Mouse (Mus musculus): Measurements from ENCODE around the gene Nfkbie. TPM values are rescaled to one million over a fixed set of nuclear protein-coding genes. Genes with fewer than 3 reads are reported as not detected.

Nfkbie gene
- 129 TPM for polyA plus RNA-seq (2017; shearing (Covaris generic))

DNA sequence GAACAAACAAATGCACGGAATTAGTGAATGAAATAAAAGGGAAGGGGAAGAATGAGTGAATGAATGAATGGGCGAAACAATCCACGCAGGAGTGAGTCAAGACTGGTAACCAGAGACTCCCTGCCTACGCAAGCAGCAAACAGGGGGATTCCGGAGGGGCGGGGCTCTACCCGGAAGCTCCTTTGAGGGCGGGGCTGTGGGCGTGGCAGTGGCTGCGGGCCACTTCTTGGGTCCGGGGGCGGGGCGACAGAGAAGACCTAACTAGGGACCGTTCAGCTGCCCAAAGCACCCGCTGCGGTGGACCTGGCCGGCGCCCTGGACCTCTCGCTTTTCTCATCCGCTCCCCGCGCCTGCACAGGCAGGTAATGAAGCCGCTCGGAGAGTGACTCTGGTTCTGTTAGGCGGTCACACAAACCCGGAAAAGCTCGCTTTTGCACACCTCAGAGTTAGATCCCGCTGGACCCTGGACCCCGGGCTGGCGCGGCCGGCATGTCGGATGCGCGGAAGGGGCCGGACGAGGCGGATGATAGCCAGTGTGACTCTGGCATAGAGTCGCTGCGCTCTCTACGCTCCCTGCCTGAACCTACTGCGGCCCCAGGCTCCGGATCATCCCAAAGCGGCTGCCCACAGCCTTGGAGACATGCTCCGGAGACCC, at the start of gene Nfkbie:
Nfkbie (plus strand) TSS at position 252 of the 655 bp plus-strand sequence.

DNA sequence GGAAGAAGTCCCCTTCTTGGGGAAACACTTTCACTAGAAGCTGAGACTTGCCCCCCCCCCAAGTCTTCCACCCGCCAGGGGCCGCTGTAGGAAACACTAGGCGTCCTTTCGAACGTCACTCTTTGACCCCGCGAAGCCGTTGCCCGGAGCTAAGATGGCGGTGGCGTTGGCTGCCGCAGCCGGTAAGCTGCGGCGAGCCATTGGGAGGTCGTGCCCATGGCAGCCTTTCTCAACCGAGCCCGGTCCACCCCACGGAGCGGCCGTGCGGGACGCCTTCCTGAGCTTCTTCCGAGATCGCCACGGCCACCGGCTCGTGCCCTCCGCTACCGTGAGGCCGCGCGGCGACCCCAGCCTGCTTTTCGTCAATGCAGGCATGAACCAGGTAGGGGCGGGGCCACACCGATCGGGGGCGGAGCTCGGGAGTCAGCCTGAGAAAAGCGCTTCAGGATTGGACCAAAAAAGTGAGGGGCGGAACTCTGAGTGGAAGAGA, 48.8 kb upstream of the Nfkbie start, which contains the start of gene Aars2:
Aars2 (plus strand) TSS at position 142 of the 490 bp plus-strand sequence.

DNA sequence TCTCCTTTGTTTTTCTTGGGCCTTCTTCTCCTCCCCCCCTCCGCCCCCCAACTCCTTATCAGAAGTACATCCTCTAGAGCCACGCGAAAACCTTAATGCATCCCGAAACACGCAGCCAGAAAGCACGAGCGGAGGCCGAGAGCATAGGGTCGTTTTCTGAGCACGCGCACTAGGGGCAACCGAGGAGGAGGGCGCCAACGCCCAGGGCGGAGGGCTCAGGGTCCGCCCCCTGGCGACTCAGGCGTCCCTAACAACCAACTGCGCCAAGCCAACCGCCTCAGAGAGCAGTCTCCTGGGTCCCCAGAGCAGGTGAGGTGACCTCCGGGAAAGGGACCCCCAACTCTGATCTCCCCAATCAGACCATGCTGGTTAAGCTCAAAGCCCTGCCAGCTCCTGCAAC, 32.2 kb upstream of the Nfkbie start, which contains the start of gene Tcte1:
Tcte1 (plus strand) TSS at position 172 of the 400 bp plus-strand sequence.

DNA sequence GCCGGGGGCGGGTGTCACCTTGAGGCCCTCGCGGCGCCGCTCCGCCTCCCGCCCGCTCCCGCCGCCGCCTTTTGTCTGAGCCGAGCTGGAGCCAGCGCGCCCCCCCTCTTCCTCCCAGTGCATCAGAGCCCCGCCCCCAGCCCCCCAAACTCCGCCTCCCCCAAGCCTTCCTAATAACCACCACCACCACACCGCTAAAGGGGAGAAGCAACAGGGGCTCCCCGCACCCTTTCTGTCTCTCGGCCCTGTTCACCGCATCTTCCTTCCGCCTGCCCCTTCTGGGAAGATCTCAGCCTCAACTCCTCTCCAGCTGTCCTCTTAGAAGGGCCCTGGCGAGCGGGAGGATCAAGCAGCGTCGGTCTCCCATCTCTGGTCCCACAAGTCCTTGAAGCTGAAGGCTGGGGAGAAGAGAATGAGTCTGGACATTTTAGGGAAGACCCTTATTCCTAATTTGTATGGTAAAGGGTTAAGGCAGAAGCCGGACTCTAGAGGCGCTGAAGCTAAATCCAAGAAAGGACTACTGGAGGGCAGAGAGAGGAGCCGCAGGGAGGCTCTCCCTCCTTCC, 5.8 kb upstream of the Nfkbie start, which contains the start of gene Tmem151b:
Tmem151b (minus strand) TSS at position 61 of the 565 bp plus-strand sequence.

GRCm38 (mm10) chr17:45563655-45564530, 8.4 kb downstream of the Nfkbie start, which contains the start of gene Slc35b2:
Gene Slc35b2, plus strand, starts transcription at chr17:45563874.

GRCm38 (mm10) chr17:45573087-45573779, 17.7 kb downstream of the Nfkbie start, which contains the start of gene Hsp90ab1:
Gene Hsp90ab1, minus strand, starts transcription at chr17:45573271.

GRCm38 (mm10) chr17:45599446-45600242, 44.1 kb downstream of the Nfkbie start, which contains the start of gene Slc29a1:
Gene Slc29a1, minus strand, starts transcription at chr17:45599606.

GRCm38 (mm10) chr17:45601877-45602304, 46.4 kb downstream of the Nfkbie start, which contains the start of gene Mymx:
Gene Mymx, minus strand, starts transcription at chr17:45602102.

Other genes starting within 250 kb of the Nfkbie start
- gene Cdc5l, start 122.0 kb upstream of the Nfkbie start, polyA plus RNA-seq (2017; shearing (Covaris generic)): 70.0 TPM
- 0.31 TPM for gene Spats1, start 80.3 kb upstream of the Nfkbie start, polyA plus RNA-seq (2017; shearing (Covaris generic))
- 13.0 TPM for gene Aars2, start 48.9 kb upstream of the Nfkbie start, polyA plus RNA-seq (2017; shearing (Covaris generic))
- not detected for gene Tcte1, start 32.3 kb upstream of the Nfkbie start, polyA plus RNA-seq (2017; shearing (Covaris generic))
- gene Tmem151b, start 6.0 kb upstream of the Nfkbie start, polyA plus RNA-seq (2017; shearing (Covaris generic)): 0.22 TPM
- gene Slc35b2, start 8.2 kb downstream of the Nfkbie start, polyA plus RNA-seq (2017; shearing (Covaris generic)): 45.3 TPM
- 1,825 TPM for gene Hsp90ab1, start 17.6 kb downstream of the Nfkbie start, polyA plus RNA-seq (2017; shearing (Covaris generic))
- gene Slc29a1, start 43.9 kb downstream of the Nfkbie start, polyA plus RNA-seq (2017; shearing (Covaris generic)): 65.1 TPM
- gene Mymx, start 46.4 kb downstream of the Nfkbie start, polyA plus RNA-seq (2017; shearing (Covaris generic)): not detected
- gene Capn11, start 103.6 kb downstream of the Nfkbie start, polyA plus RNA-seq (2017; shearing (Covaris generic)): 0.85 TPM
- 31.6 TPM for gene Mrpl14, start 130.6 kb downstream of the Nfkbie start, polyA plus RNA-seq (2017; shearing (Covaris generic))
- 11.6 TPM for gene Tmem63b, start 131.2 kb downstream of the Nfkbie start, polyA plus RNA-seq (2017; shearing (Covaris generic))
- gene 1600014C23Rik, start 178.1 kb downstream of the Nfkbie start, polyA plus RNA-seq (2017; shearing (Covaris generic)): not detected

All from effector memory CD4-positive, alpha-beta T cell, adult 5 months (primary cell).